Mouse (Mus musculus) layer of hippocampus, postnatal 14 days (tissue): Measurements from ENCODE around the gene Zfp583. TPM values are rescaled to one million over a fixed set of nuclear protein-coding genes. Genes with fewer than 3 reads are reported as not detected.
"Not testable (repeated sequence)": the region's sequence is repeated elsewhere in the genome, so short reads cannot be mapped to it uniquely, and the experiment has no call there.

Source experiments
- DNase-seq, 2 experiments: peaks; one replicate each; pipeline ENCODE4 v3.0.0; 2021 to 2022; ENCODE audit warnings: low spot score in 2 of 2, mixed read lengths in 1 of 2
- long read RNA-seq, 2 experiments: library from polyadenylated mRNA; stranded (forward); transcript quantifications; one replicate each; pipeline ENCODE4 v2.0.0; 2021
- total RNA-seq, 2 experiments: library from RNA; stranded (reverse); gene quantifications; 2 replicates each; pipeline ENCODE4 v1.2.3; 2021

The Zfp583 gene
- total RNA-seq, result 10 to 100 TPM in 1 of 2 experiments, 1 to 10 TPM in 1; 9.8 to 10.9 TPM
- long read RNA-seq, experiment 1, partial matches to known transcripts, result 0 of 6 reads
- long read RNA-seq, experiment 1, other reads (novel, unspliced or antisense), result 3 of 6 reads
- long read RNA-seq, experiment 2, partial matches to known transcripts, result 1 of 5 reads
- long read RNA-seq, experiment 2, other reads (novel, unspliced or antisense), result 3 of 5 reads

DNA sequence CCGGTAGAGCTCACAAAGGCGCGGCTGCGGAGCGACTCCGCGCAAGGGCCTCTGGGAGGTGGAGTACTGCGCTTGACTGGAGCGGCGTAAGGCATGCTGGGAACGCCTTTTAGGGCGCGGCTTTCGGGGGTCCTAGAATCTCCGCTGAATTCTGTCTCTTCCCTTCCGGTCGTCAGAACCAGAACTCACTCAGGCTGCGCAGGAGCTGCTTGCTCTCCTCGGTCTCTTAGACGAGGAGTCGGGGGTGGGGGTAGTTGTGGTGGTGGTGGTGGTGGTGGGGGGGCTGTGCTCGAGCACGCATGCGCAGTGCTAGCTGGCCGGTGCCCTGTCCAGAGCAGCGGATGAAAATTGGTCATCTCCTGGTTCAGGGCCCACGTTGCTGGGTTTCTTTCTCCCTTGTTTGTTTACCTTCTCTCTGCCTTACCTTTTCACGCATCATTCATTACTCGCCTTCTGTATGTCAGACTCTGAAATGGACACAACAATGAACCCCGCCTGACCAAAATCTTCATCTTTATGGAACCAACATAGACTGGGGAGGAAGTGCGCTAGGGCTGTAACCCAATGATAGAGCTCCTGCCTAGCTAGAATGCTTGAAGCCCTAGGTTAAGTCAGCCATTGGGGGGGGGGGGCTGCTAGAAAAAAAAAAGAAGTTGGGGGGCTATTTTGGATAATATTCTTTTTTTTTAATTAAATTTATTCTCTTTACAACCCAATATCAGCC is at the start of gene Zfp583:
Zfp583 (minus strand) TSS at position 53 of the 724 bp plus-strand sequence.
- peak; percentile 88 to 91 for DNase-seq

DNA sequence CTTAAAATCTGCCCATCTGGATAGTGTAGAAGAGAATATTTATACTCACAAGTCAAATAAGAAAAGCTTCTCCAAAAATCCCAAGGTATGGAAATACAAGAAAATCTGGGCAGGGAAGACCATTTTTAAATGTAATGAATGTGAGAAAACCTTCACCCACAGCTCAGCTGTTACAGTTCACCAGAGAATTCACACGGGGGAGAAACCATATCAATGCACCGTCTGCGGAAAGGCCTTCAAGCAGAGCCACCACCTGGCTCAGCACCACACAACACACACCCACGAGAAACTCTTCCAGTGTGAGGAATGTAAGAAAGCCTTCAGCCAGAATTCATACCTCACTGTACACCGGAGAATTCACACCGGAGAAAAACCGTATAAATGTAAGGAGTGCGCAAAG is 47.4 kb upstream of the Zfp583 start:
- no peak for DNase-seq

DNA sequence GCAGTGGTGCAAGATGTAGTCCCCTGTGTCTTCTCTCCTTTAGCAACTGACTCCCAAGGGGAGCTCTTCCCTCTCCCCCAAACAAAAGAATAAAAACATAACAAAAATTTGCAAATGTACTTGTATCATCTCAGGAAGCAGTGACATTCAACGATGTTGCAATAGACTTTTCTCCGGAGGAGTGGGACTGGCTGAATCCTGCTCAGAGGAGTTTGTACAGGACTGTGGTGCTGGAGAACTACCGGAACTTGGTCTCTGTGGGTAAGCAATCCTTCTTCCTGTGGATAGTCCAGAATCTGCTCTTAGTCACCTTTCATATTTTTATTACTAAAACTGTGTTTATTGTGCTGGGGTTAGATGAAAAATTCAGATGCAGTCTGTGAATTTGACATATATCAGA is 41.9 kb upstream of the Zfp583 start:
- no peak for DNase-seq

DNA sequence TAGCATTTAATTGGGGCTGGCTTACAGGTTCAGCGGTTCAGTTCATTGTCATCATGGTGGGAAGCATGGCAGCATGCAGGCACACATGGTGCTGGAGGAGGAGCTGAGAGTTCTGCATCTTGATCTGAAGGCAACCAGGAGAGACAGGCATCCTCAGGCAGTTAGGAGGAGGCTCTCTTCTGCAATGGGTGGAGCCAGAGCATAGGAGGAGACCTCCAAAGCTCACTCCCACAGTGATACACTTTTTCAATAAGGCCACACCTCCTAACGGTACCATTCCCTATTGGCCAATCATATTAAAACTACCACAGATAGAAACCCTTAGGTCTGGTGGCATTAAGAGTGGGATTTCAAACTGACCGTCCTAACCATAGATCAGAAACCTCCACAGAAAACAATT is 38.4 kb upstream of the Zfp583 start:
- DNase-seq, result no peak

DNA sequence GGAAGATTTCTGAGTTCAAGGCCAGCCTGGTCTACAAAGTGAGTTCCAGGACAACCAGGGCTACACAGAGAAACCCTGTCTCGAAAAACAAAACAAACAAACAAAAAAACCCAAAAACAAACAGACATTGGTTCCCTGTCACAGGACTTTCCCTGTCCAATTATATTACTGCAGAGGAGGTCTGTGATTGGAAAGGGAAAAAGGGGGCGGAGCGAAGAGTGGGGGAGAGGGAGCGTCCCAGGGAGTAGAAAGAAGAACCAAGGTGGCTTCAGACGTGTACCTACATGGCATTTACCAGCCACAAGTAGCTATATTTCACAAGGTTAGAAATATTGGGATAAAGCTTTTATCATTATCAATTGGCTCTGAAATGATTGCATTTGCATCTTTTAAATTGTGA is 37.1 kb upstream of the Zfp583 start:
- DNase-seq, result not testable (repeated sequence)

DNA sequence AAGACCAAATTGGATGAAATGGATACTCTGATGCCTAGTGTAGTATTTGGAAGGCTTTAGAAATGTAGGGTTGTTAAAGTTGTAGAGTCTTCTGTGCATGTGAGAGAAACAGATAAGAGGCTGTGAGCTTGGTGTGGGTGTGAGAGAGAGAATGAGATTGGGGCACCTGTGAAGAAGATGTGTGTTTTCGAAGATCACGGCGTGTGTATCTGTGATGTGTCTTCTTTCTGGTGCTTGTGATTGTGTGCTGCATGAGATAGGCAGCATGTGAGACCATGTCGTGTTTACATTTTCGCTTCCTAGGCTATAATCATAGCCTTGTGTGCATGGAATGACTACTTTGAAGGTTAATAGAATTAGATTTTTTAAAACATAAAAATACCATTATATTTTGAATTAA is 36.1 kb upstream of the Zfp583 start:
- DNase-seq, result no peak

DNA sequence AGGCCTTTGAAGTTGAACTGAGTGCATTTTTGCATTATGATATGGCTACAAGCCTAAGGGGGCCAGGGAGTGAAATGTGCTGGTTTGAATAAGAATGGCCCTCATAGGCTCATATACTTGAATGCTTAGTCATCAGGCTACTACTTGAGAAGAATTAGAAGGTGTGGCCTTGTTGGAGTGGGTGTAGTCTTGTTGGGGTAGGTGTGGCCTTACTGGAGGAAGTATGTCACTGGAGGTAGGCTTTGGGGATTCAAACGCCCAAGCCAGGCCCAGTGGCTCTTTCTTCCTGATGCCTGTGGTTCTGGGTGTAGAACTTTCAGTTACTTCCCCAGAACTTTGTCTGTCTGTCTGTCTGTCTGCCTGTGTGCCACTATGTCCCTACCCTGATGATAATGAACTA is 33.7 kb upstream of the Zfp583 start:
- no peak for DNase-seq

DNA sequence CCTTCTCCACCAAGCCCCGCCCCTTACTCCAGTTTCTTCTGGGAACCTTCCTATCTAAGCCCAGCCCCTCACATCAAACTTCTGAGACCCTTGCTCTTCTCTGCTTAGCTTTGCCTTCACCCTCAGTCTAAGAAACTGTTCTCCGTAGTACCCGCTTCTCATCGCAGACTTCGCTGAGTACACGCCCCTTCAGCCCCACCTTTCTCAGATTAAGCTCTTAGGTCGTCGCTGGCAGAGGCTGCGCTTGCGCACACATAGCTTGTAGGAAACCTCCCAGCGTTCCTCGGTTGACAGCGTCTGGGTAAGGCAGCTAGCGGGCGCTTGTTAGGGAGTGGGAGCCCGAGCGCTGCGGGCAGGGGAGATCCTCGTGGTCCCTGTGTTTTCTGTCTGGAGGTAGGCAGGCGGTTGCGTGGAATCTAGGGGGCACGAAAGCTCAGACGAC is 32.0 kb upstream of the Zfp583 start, which contains the start of gene Zfp78:
Zfp78 (plus strand) TSS at position 234 of the 442 bp plus-strand sequence.
- peak in 1 of 2 experiments; percentile 89 for DNase-seq

DNA sequence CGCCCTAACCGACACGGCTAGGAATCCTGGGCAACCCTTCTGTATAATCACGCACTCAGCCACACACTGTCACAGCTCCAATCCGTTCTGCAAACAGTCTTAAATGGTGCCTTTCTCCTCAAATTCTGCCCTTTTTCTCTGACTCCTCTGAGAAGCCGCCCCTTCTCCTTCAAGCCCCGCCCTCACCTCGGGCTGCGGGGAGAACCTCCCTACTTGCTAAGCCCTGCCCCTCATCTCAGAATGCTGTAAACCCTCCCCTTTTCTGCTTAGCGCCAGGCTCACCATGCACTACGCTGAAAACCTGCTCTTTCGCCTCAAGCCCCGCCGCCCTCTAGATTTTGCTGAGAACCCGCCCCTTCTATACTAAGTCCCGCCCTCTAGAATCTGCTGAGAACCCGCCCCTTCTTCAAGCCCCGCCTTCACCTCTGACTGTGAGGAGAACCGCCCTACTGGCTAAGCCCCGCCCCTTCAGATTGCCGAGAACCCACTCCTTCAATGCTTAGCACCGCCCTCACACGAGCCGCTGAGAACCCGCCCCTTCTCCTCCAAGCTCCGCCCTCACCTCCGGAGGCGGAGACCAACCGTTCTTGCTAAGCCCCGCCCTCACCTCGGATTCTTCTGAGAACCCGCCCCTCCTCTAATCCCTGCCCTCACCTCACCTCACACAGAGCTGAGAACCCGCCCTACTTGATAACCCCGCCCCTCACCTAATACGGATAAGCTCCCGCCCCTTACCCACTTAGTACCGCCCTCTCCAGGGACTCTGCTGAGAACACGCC is 31.4 kb upstream of the Zfp583 start:
- peak; percentile 95 to 99 for DNase-seq

DNA sequence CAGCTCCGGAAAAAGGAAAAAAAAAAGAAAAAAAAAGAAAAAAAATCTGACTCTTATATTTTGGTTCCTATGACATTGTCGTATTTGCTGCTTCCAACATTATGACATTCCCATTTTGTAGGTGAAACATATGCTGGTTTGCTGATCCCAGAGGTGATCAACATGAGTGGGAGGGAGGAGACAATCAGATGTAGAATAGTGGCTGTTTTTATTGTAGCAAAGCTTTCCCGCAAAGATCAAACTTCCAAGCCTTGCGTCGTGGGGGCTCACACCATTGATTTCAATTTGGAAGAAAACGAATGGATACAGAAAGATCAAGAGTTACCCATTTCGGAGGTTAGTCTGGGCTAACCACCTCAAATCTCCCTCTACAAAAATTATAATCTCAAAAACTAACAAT is 30.7 kb upstream of the Zfp583 start:
- DNase-seq, result no peak

DNA sequence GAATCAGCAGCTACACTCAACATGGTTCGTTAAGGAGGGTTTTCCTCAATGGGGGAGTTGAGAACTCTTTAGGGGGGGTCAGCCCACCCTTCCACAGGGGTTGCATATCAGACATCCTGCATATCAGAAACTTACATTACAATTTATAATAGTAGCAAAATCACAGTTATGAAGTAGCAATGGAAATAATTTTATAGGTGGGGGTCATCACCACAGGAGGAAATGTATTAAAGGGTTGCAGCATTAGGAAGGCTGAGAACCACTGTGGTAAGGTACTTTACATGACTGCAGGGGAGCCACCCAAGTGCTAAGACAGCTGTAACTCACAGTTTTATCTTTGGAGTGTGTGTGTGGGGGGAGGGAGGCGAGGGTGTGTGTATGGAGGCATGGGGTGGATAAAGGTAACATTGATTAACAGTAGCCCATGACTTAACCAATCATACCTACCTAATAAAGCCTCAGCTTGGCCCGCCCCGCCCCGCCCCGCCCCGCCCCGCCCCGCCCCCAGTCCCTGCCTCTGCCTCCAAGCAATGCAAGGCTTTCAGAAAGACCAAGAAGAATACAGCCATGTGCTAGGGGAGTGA is 29.5 kb upstream of the Zfp583 start:
- no peak for DNase-seq

DNA sequence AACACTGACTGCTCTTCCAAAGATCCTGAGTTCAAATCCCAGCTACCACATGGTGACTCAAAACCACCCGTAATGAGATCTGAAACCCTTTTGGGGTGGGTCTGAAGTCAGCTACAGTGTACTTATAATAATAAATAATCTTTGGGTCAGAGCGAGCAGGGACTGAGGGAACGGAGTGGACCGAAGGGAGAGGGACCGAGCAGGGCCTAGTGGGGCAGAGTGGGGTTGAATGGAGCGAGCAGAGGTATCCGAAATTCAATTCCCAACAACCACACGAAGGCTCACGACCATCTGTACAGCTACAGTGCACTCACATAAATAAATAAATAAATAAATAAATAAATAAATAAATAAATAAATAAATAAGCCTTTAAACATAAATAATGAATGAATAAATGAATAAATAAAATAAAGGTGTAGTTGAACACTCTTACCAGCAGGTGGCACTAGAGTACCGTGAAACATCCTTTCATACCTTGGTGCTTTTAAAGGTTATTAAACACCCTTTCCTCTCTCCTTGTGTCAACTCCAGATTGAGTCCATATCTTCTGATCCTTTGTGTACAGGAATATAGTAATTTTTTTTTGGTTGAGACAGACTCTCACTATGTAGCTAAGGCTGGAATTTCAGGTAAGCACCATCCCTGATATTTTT is 28.0 kb upstream of the Zfp583 start:
- peak in 1 of 2 experiments; percentile 67 for DNase-seq

DNA sequence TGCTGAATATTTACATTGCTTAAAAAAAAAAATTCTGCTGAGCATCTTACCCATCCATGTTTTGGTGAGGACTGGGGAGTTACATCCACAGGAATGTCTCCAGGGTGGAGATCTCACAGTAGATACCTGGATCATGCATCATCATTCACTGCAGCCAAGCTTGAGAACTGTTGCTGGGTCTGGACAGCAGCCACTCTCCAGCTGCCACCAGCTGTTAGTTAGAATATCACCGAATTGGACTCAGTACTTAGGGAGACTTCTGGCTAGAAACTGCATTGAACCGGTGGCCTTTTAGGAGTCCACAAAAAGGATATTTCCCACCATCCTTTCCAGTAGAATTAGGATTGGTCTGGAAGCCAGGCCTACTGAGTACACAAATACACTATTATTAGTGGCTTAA is 27.0 kb upstream of the Zfp583 start:
- DNase-seq, result no peak

DNA sequence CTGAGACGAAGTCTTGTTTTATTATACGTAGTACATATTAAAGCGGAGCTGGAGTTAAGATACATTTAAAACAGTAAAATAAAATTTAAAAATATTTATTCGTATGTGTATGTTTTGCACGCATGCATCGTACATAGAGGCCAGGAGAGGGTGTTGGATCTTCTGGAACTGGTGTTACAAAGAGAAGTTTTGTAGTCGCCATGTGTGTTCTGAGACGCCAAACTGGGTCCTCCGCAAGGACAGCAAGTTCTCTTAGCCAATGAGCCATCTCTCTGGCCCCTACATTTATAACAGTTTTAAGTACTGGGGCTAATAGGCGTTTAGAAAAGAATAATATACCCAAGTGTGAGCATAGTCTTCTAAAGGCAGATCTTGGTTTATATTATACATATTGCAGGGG is 13.0 kb upstream of the Zfp583 start:
- DNase-seq, result no peak

DNA sequence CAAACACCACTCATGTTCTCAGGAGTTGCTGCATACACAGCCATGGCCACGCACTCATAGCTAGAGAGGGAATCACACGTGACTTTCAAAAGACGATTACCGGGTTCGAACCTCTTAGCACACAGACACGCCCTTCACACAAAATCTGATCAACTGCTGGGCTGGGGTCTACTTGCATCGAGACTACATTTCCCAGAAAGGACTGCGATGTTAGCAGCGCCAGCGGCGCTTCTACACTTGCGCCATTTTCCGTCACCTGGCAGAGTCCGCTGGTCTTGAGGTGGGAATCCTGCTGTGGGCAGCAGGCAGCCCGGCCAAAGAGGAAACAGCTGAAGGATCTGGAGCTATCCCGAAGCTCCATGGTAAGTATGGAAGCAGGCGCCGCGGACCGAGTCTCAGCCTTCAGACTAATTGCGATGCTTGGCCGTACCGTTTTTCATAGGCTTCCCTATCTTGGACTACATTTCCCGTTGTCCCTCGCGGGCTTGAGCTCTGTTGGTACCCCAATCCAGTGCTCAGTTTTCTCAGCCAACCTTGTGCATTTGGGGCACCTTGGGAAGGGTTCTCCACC is 12.5 kb upstream of the Zfp583 start, which contains the start of gene Gm3854:
Gm3854 (plus strand) TSS at position 259 of the 571 bp plus-strand sequence.
- peak; percentile 85 to 86 for DNase-seq

DNA sequence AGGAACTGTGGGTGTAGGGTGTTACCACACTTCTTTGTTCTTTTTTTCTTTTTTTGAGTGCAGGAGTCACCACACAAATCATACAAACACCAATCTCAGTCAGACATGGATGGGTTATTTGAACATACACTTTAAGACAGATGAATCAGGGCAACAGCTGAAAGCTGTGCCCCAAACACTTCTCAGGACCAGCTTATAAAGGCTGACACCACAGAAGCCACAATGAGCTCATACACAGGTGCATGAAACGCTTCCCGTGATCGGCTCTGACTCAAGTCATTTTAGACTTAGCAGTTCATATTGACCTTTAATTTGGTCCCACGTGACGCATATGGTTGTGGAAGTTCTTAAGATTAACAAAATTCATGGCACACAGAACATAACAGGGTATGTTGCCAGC is 8.8 kb upstream of the Zfp583 start:
- no peak for DNase-seq

DNA sequence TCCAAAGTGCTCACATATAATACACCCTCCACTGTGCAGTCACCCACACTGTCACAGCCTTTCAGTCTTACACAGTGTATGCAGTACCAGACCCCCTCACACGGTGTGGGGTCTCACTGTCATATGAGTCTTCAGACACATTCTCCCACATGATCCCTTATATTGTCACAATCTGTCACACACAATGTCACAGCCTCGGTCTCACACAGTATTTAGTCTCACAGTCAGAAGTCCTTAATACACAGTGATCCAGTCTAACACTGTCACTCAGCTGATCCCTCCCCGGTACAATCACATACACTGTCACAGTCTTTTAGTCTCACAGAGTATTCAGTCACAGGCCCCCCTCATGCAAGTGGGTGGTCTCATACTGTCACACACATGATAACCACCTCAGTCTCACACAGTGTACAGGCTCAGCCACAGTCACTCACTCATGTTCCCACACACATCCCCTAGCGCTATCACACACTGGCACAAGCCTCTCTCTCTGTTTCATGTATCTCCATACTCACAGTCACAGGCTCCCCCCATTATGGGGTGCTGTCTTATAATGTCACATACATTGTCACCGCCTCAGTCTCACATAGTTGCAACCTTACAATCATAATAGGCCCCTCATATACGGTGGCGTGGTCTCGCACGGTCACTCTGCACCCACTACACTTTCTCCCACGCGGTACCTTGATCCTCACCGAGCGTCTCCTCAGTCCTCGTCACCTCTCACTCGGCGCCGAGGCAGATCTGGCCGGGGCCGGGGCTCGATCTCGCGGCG is 440 bp downstream of the Zfp583 start:
- peak in 1 of 2 experiments; percentile 45 for DNase-seq

DNA sequence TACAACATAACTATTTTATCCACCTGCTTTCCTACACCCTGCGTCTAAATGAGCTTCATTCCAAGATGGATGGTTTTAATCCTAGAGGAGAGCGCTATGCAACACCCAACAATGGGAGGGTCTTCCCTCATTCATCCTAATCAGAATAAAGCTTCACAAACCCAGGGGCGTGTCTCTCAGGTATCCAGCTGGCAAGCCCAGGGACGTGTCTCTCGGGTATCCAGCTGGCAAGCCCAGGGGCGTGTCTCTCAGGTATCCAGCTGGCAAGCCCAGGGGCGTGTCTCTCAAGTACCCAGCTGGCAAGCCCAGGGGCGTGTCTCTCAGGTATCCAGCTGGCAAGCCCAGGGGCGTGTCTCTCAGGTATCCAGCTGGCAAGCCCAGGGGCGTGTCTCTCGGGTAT is 30.3 kb downstream of the Zfp583 start:
- DNase-seq, result not testable (repeated sequence)

DNA sequence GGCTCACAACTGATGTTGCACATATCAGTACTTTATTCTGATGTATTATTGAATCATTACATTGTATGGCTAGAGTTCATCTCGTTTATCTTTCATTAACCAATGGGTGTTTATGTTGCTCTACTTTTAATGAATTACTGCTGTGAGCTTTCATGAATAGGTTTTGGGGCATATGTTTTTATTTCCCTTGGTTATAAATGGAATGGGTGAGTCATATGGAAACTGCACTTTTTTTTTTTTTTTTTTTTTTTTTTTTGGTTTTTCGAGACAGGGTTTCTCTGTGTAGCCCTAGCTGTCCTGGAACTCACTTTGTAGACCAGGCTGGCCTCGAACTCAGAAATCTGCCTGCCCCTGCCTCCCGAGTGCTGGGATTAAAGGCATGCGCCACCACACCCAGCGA is 40.0 kb downstream of the Zfp583 start:
- DNase-seq, result not testable (repeated sequence)
